Mouse (Mus musculus): Measurements from ENCODE around the gene Gm20826. TPM values are rescaled to one million over a fixed set of nuclear protein-coding genes. Genes with fewer than 3 reads are reported as not detected.
"Not testable (repeated sequence)": the region's sequence is repeated elsewhere in the genome, so short reads cannot be mapped to it uniquely, and the experiment has no call there.

The Gm20826 gene
- total RNA-seq (2022), result not detected

DNA sequence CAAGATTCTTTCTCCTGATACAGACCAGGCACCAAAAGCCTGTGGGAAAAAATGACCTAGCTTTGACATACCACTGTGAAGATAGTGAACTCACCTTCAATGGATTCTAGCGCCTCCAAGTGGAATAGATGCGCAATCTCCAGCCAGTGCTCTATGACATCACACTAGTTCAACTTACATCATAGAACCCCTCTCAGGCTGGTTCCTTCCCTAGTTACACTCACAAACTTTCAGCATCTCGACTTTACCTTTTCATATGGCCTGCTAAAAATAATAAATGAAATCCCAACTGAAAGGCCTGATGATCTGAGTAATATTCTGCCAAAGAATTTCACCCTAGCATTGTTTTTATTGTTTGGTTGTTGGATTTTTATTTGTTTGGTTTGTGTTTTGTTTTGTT, at the start of gene Gm20826:
Gene Gm20826 (minus strand): TSS at position 101 of the 400 bp plus-strand sequence.
- DNase-seq (ENCODE audit: low spot score in 2 of 2), result not testable (repeated sequence)

Other genes starting within 250 kb of the Gm20826 start
- not detected for gene Gm21788, start 233.5 kb downstream of the Gm20826 start, total RNA-seq (2022)
- not detected for gene Gm28576, start 84.5 kb upstream of the Gm20826 start, total RNA-seq (2022)

All from left cerebral cortex, adult 8-10 months (tissue).